Comparison of ENCODE assay signal across 9 mouse cellular contexts in the genomic region with DNA sequence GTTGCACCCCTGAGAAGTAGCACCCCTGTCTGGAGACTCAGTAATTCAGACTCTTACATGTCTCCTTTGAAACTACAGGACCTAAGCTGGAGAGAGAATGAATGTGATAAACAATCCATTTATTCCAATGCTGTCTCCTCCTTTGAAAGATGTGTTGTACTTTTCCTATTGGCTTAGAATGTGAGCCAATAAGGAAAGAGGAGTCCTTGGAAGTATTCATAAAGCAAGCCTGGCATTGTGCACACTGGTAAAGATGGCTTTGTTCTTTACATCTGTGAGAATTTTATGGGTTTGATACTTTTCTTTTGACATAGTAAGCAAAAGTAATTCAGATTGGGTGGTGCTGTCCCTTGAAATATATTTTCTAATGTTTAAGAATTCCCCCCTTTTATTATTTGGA. TPM values are rescaled to one million over a fixed set of nuclear protein-coding genes. Genes with fewer than 3 reads are reported as not detected.
A peak's percentile ranks its signal among the peaks of the same experiment; 100 is the strongest.
DNase-seq lines count a peak whose midpoint lies in the region; ATAC-seq and TF ChIP-seq lines count a peak whose summit lies in the region.
"Had no signal": no experiment of that assay in that cellular context is flagged by ENCODE, and none has a peak within 500 bp of the region (broad histone marks: within the 10 kb centered on the region; RNA-seq: fewer than 3 reads in every experiment).

No protein-coding gene starts in this region.

- ATAC-seq in heart, embryonic 13.5 days (ENCODE audit: extremely low read depth, insufficient number of reproducible peaks, low FRiP score, low TSS enrichment), result no peak
- ATAC-seq in G1E (ENCODE audit: extremely low read depth, insufficient number of reproducible peaks, low FRiP score, poor library complexity, severe bottlenecking), result no peak
- no peak for ATAC-seq in liver, embryonic 13.5 days (ENCODE audit: low read depth)
- ATAC-seq in frontal cortex, adult (ENCODE audit: low TSS enrichment), result no peak
- ATAC-seq: inflammation-experienced regulatory T-cells, adult 6 months had no signal

- peaks cover 18% of the 10 kb centered on the region for H3K4me1 ChIP-seq in heart, embryonic 13.5 days
- H3K4me1 ChIP-seq in G1E (ENCODE audit: insufficient read depth, low read depth, low read length), result peaks cover 31% of the 10 kb centered on the region
- H3K4me1 ChIP-seq in forebrain, embryonic 10.5 days, result peaks cover 33% of the 10 kb centered on the region
- peaks cover 29% of the 10 kb centered on the region for H3K4me1 ChIP-seq in liver, embryonic 13.5 days (replicated peaks)

- peaks cover 4% of the 10 kb centered on the region for H3K36me3 ChIP-seq in heart, embryonic 13.5 days
- peaks cover 22% of the 10 kb centered on the region for H3K36me3 ChIP-seq in G1E (replicated peaks)
- H3K36me3 ChIP-seq in forebrain, embryonic 10.5 days (replicated peaks), result peaks cover 11% of the 10 kb centered on the region
- H3K36me3 ChIP-seq in liver, embryonic 13.5 days, result no peaks in the 10 kb centered on the region

- H3K4me3 ChIP-seq in heart, embryonic 13.5 days, result peak overlapping the region; percentile 11; the same call in 1 of the 2 replicates
- no peak overlapping the region for H3K4me3 ChIP-seq in G1E (ENCODE audit: low read depth, low read length)
- peak overlapping the region; percentile 96 for H3K4me3 ChIP-seq in forebrain, embryonic 10.5 days
- H3K4me3 ChIP-seq in liver, embryonic 13.5 days (replicated peaks), result no peak overlapping the region

- H3K9me3 ChIP-seq in heart, embryonic 13.5 days, result no peaks in the 10 kb centered on the region
- H3K9me3 ChIP-seq in G1E (replicated peaks), result no peaks in the 10 kb centered on the region
- no peaks in the 10 kb centered on the region for H3K9me3 ChIP-seq in forebrain, embryonic 10.5 days
- no peaks in the 10 kb centered on the region for H3K9me3 ChIP-seq in liver, embryonic 13.5 days (replicated peaks)

- 0 out of 2 replicates have a peak overlapping the region, but pooled peaks have one; percentile 6 for H3K27ac ChIP-seq in heart, embryonic 13.5 days (replicated peaks)
- H3K27ac ChIP-seq in forebrain, embryonic 10.5 days, result peak overlapping the region; percentile 100
- peak overlapping the region; percentile 53 for H3K27ac ChIP-seq in liver, embryonic 13.5 days

- 0 out of 2 replicates have a peak overlapping the region, but pooled peaks have one; percentile 14 for H3K9ac ChIP-seq in heart, embryonic 13.5 days
- no peak overlapping the region for H3K9ac ChIP-seq in liver, embryonic 13.5 days

- DNase-seq in heart, postnatal 4 days, result no peak
- DNase-seq in G1E (ENCODE audit: low spot score), result peak; percentile 22
- no peak for DNase-seq in forebrain, embryonic 10.5 days (ENCODE audit: extremely low spot score, low spot score)
- no peak for DNase-seq in liver, embryonic 13.5 days
- no peak for DNase-seq in spleen, adult 18-20 months
- no peak for DNase-seq in left cerebral cortex, adult 11 months (ENCODE audit: low spot score)

- H3K27me3 ChIP-seq in heart, embryonic 13.5 days (replicated peaks), result no peaks in the 10 kb centered on the region
- no peaks in the 10 kb centered on the region for H3K27me3 ChIP-seq in G1E (ENCODE audit: insufficient read depth, low read length)
- H3K27me3 ChIP-seq in forebrain, embryonic 10.5 days (ENCODE audit: poor library complexity, severe bottlenecking), result no peaks in the 10 kb centered on the region
- H3K27me3 ChIP-seq in liver, embryonic 13.5 days, result no peaks in the 10 kb centered on the region

- peak overlapping the region; percentile 47 for H3K4me2 ChIP-seq in heart, embryonic 13.5 days
- H3K4me2 ChIP-seq in liver, embryonic 13.5 days, result 0 out of 2 replicates have a peak overlapping the region, but pooled peaks have one; percentile 1

- no peak for TF ChIP-seq CTCF in G1E (IDR thresholded peaks at IDR 0.05; ENCODE audit: low read depth, low read length)

RNA-seq across cellular contexts. Expression of a gene that starts 1.4 kb away (rescaled TPM):
- polyA plus RNA-seq in heart, embryonic 13.5 days (2015; fragmentation: Nextera tagmentation; extraction: Ambion mirVana), result 15.4 and 15.9 TPM in 2 replicates
- 10 to 100 TPM; 33.7 to 36.6 TPM for total RNA-seq in heart, postnatal 4 days (2021)
- total RNA-seq in G1E (2014; fragmentation: Nextera tagmentation), result 182 and 208 TPM in 2 replicates
- total RNA-seq in G1E (2017), result 83.1 and 96.7 TPM in 2 replicates
- polyA plus RNA-seq in G1E (2012), result 31.8 and 32.1 TPM in 2 replicates
- 34.7 and 36.4 TPM in 2 replicates for polyA plus RNA-seq in forebrain, embryonic 10.5 days (2016; fragmentation: Nextera tagmentation; extraction: Ambion mirVana)
- 9.6 and 11.5 TPM in 2 replicates for polyA plus RNA-seq in liver, embryonic 13.5 days (2015; fragmentation: Nextera tagmentation; extraction: Ambion mirVana)

Comparison
In these comparisons a context has a peak if more than half of its experiments do, and no peak if none do; other contexts are left out.
1. H3K27ac ChIP-seq: peak in every context shown above with its lines; median percentile 100 in forebrain, embryonic 10.5 days; 53 in liver, embryonic 13.5 days; 6 in heart, embryonic 13.5 days.
2. H3K4me3 ChIP-seq: peak in heart, embryonic 13.5 days (single experiment) and forebrain, embryonic 10.5 days (single experiment); none in G1E (single experiment) and liver, embryonic 13.5 days (single experiment).